Mouse (Mus musculus): Measurements from ENCODE around the gene Zbed4.

GRCm38 (mm10) chr15:88808121-88808520 lies 56.7 kb downstream of the Zbed4 start:
- TF ChIP-seq GATA1 (IDR thresholded peaks at IDR 0.05; ENCODE audit: low read length), result no peak
- no peak for TF ChIP-seq TAL1 (IDR thresholded peaks at IDR 0.05; ENCODE audit: low read length)
